In the genomic region with DNA sequence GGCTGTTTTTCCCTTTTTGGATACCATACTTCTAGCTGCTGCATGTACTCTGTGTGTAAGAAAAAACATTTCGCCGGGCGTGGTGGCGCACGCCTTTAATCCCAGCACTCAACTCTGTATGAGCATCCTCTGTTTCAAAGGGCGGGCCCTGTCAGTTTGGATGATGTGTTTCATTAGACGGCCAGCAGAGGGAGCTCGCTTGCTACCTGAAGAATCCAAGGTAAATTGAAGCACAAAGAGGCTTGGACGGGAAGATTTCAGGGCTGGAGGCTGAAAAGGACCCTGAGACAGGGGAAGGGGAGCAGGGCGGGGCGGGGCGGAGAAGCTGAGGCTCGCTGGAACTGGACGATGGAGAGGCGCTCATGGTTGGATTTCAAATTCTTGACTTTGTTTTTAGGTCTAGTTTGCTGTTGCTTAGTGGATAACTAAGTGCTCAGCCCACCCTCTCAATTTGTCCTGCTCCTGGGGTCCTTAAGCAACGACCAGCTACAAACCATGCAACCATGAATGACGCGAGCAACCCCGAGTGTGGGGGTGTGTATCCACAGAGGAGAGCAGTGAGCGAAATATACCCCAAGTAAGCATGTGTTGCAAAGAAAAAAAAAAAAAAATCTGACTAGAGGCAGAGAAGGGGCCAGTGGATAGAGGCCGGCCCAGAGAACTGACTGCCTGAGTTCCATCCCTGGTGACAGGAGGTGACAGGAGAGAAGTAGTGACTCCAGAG, we compare ENCODE assay signal across 8 mouse cellular contexts. TPM values are rescaled to one million over a fixed set of nuclear protein-coding genes. Genes with fewer than 3 reads are reported as not detected.
DNase-seq lines count a peak whose midpoint lies in the region; ATAC-seq and TF ChIP-seq lines count a peak whose summit lies in the region.

No protein-coding gene starts in this region.

- peak; percentile 70 for ATAC-seq in midbrain, embryonic 16.5 days

- no peaks in the 10 kb centered on the region; the same call in 1 of the 2 replicates for H3K27me3 ChIP-seq in embryonic facial prominence, embryonic 10.5 days (replicated peaks; ENCODE audit: low read depth, poor library complexity, severe bottlenecking)
- H3K27me3 ChIP-seq in midbrain, embryonic 16.5 days (ENCODE audit: control insufficient read depth, insufficient read depth, low read depth, low read length) = no peaks in the 10 kb centered on the region
- H3K27me3 ChIP-seq in spleen, adult 2 months (ENCODE audit: control insufficient read depth, insufficient read depth, low read length) = no peaks in the 10 kb centered on the region

- peak overlapping the region; percentile 74 for H3K27ac ChIP-seq in embryonic facial prominence, embryonic 10.5 days (replicated peaks)
- H3K27ac ChIP-seq in midbrain, embryonic 16.5 days (ENCODE audit: low read length) = no peak overlapping the region
- no peak overlapping the region for H3K27ac ChIP-seq in spleen, adult 2 months (ENCODE audit: insufficient read depth, low read length)

- H3K9me3 ChIP-seq in embryonic facial prominence, embryonic 10.5 days = peaks cover 3% of the 10 kb centered on the region
- H3K9me3 ChIP-seq in midbrain, embryonic 16.5 days (replicated peaks; ENCODE audit: control insufficient read depth, low read length, poor library complexity, severe bottlenecking) = no peaks in the 10 kb centered on the region

- H3K36me3 ChIP-seq in embryonic facial prominence, embryonic 10.5 days (replicated peaks) = no peaks in the 10 kb centered on the region
- H3K36me3 ChIP-seq in midbrain, embryonic 16.5 days (ENCODE audit: control insufficient read depth, insufficient read depth, low read length) = no peaks in the 10 kb centered on the region
- H3K36me3 ChIP-seq in spleen, adult 2 months (ENCODE audit: control insufficient read depth, insufficient read depth, low read length) = no peaks in the 10 kb centered on the region

- H3K4me2 ChIP-seq in midbrain, embryonic 16.5 days (ENCODE audit: low read length) = peak overlapping the region; percentile 46

- intact Hi-C loops in left cerebral cortex, postnatal 4 days (cut with DNase I) = loop anchor here (5.0 to 10.0 kb wide), 2 partner anchors 88 to 201 kb away; no protein-coding TSS in a partner anchor

- H3K4me3 ChIP-seq in embryonic facial prominence, embryonic 10.5 days = peak overlapping the region; percentile 28; the same call in 1 of the 2 replicates
- H3K4me3 ChIP-seq in midbrain, embryonic 16.5 days (ENCODE audit: low read depth, low read length) = no peak overlapping the region
- H3K4me3 ChIP-seq in spleen, adult 2 months (ENCODE audit: extremely low read depth, insufficient read depth, insufficient read length) = no peak overlapping the region

- no peak for TF ChIP-seq POLR2A in spleen, adult 2 months (IDR thresholded peaks at IDR 0.05; ENCODE audit: low read depth, low read length)

- 14% methylated on average over 21 of the region's 21 CpGs for WGBS in embryonic facial prominence, embryonic 10.5 days
- WGBS in midbrain, embryonic 16.5 days = 9% methylated on average over 21 of the region's 21 CpGs
- WGBS in spleen, adult 2 months = 24% methylated on average over 21 of the region's 21 CpGs

- H3K9ac ChIP-seq in midbrain, embryonic 16.5 days (ENCODE audit: low read depth, low read length) = peak overlapping the region; percentile 45

- peaks cover 21% of the 10 kb centered on the region for H3K4me1 ChIP-seq in embryonic facial prominence, embryonic 10.5 days
- H3K4me1 ChIP-seq in midbrain, embryonic 16.5 days (ENCODE audit: control insufficient read depth, insufficient read depth, low read length) = peaks cover 9% of the 10 kb centered on the region
- H3K4me1 ChIP-seq in spleen, adult 2 months (ENCODE audit: control insufficient read depth, insufficient read depth, insufficient read length) = no peaks in the 10 kb centered on the region

- DNase-seq in 3T3-L1 (ENCODE audit: low read depth, low spot score) = peak; percentile 91
- DNase-seq in adrenal gland, postnatal 14 days = peak; percentile 83
- DNase-seq in embryonic facial prominence, embryonic 10.5 days (ENCODE audit: low spot score) = peak; percentile 87
- DNase-seq in heart, adult 18-20 months = peak; percentile 67 to 90
- DNase-seq in kidney, adult 18-20 months = peak; percentile 83
- peak; percentile 80 for DNase-seq in left cerebral cortex, postnatal 4 days
- DNase-seq in spleen, adult 2 months (ENCODE audit: low read depth in 1 of 2, low spot score in 2 of 2) = peak; percentile 31 to 58

- TF ChIP-seq CTCF in spleen, adult 2 months (IDR thresholded peaks at IDR 0.05; ENCODE audit: extremely low read depth, insufficient read depth, insufficient read length, insufficient replicate concordance) = peak; percentile 68; the same call in 1 of the 2 replicates

RNA-seq across cellular contexts. Expression of a gene that starts 31.6 kb away (rescaled TPM):
- 2,745 and 3,054 TPM in 2 replicates for total RNA-seq in adrenal gland, postnatal 14 days (2021)
- polyA plus RNA-seq in embryonic facial prominence, embryonic 10.5 days (2016; fragmentation: Nextera tagmentation; extraction: Ambion mirVana) = 832 and 862 TPM in 2 replicates
- total RNA-seq in heart, adult 18-20 months (2021) = 1,000 to 10,000 TPM; 2,629 to 3,296 TPM
- total RNA-seq in left cerebral cortex, postnatal 4 days (2021) = 1,000 to 10,000 TPM; 1,734 to 1,903 TPM
- 606 and 643 TPM in 2 replicates for polyA plus RNA-seq in midbrain, embryonic 16.5 days (2015; fragmentation: Nextera tagmentation; extraction: Ambion mirVana)
- 2,392 and 2,473 TPM in 2 replicates for polyA plus RNA-seq in spleen, adult 2 months (2012; rRNA removed)
